Mouse (Mus musculus): ENCODE results near the gene Matk.

DNA sequence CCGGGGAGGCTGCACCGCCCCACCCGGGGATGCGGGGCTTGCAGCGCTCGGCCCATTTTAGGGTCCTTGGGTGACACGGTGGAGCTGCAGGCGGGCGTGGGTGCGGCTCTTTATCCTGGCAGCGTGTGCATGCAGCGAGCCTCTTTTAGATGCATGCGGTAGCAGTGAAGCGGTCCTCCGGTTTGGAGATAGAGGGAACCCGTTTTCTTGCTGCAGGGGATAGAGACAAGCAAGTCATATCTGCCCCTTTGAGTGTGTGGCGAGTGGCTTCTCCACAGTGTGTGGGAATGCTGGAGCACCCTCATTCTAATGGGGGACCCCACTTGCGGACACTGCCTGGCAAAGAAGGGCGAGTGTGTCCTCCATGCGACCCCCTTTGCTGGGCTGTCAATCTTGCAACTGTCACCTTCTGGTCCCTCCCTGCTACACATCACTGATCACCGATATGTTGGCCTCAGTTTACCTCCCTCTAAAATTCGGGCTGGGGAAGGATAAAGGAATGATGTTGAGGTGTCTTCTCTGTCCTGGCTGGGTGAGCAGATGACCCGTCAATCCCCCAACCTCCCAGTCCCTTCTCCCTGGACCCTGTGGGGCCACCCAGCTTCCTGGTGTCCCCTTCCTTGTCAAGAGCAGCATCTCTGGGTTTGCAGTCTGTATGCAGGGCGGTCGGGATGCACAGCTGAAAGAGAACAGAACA lies 40.7 kb downstream of the Matk start:
- no peak for TF ChIP-seq CTCF (IDR thresholded peaks at IDR 0.05; ENCODE audit: insufficient read depth, low read depth, low read length)
- TF ChIP-seq POLR2A (IDR thresholded peaks at IDR 0.05; ENCODE audit: insufficient read depth, low read depth, low read length), result no peak
